Mouse (Mus musculus) limb, embryonic 14.5 days (tissue): ENCODE measurements around the gene Zbtb22. TPM values are rescaled to one million over a fixed set of nuclear protein-coding genes. Genes with fewer than 3 reads are reported as not detected.

Experiments
- ATAC-seq: fragments of 200-750 bp; cut with Nextera tagmentation; 2 replicates; pipeline ENCODE4 v1.8.0; 2017; ENCODE audit warnings: low read depth, moderate number of reproducible peaks, moderate TSS enrichment; ENCODE audit not compliant: low FRiP score
- DNase-seq: peaks from one replicate; pipeline ENCODE4 v3.0.0-alpha.2; 2015; ENCODE audit warnings: low spot score
- H3K27ac ChIP-seq: fragments of 300-500 bp; sonication (generic); replicated peaks from 2 replicates; pipeline ENCODE4 v1.5.1; 2014; ENCODE audit warnings: low read depth, mild to moderate bottlenecking, low read length, moderate library complexity, mixed read lengths
- H3K27me3 ChIP-seq: fragments of 300-500 bp; sonication (generic); 2 replicates; pipeline ENCODE4 v1.6.1; 2014; ENCODE audit warnings: low read length, mixed read lengths; ENCODE audit not compliant: control insufficient read depth, insufficient read depth
- H3K36me3 ChIP-seq: fragments of 300-500 bp; sonication (generic); 2 replicates; pipeline ENCODE4 v1.6.1; 2014; ENCODE audit warnings: mild to moderate bottlenecking, low read length, moderate library complexity, mixed read lengths; ENCODE audit not compliant: control insufficient read depth, insufficient read depth
- H3K4me1 ChIP-seq: fragments of 300-500 bp; sonication (generic); 2 replicates; pipeline ENCODE4 v1.6.1; 2014; ENCODE audit warnings: antibody characterized with exemption, low read length, mixed read lengths; ENCODE audit not compliant: control insufficient read depth, insufficient read depth
- H3K4me2 ChIP-seq: fragments of 300-500 bp; sonication (generic); replicated peaks from 2 replicates; pipeline ENCODE4 v1.6.1; 2014; ENCODE audit warnings: low read depth, mild to moderate bottlenecking, low read length, moderate library complexity; ENCODE audit not compliant: severe bottlenecking
- H3K4me3 ChIP-seq: fragments of 300-500 bp; sonication (generic); replicated peaks from 2 replicates; pipeline ENCODE4 v1.5.1; 2014; ENCODE audit warnings: low read length
- H3K9ac ChIP-seq: fragments of 300-500 bp; sonication (generic); 2 replicates; pipeline ENCODE4 v1.6.1; 2014; ENCODE audit warnings: mild to moderate bottlenecking, low read depth, low read length, moderate library complexity; ENCODE audit not compliant: severe bottlenecking
- H3K9me3 ChIP-seq: fragments of 300-500 bp; sonication (generic); 2 replicates; pipeline ENCODE4 v1.6.1; 2016; ENCODE audit warnings: low read length; ENCODE audit not compliant: control insufficient read depth
- POLR2A ChIP-seq: fragments of 200-500 bp; IDR thresholded peaks from 2 replicates; pipeline ENCODE4 v1.8.0; 2012; ENCODE audit warnings: inconsistent platforms, mild to moderate bottlenecking, moderate library complexity, borderline replicate concordance; ENCODE audit not compliant: insufficient read depth, insufficient read length; ENCODE audit errors: extremely low read depth
- WGBS: fragments of 180-500 bp; shearing (Covaris S2); extraction: QIAGEN DNeasy Blood & Tissue Kit; methylation state at CpG from one replicate; pipeline ENCODE4 v1.1.7; 2014; 5-methylcytosine and 5-hydroxymethylcytosine counted together
- polyA plus RNA-seq, 2 experiments: library from polyadenylated mRNA; depleted of rRNA in 1 of 2; stranded (reverse) in 1 of 2; unstranded in 1 of 2; fragments of >200 nt; fragmentation: Nextera tagmentation in 1 of 2; extraction: Ambion mirVana in 1 of 2; gene quantifications; 2 replicates each; pipeline versions ENCODE4 v1.2.1 to v1.2.3; 2012 to 2014

Gene Zbtb22
- polyA plus RNA-seq, 2 experiments = 10.8 to 27.9 TPM

- H3K4me1 ChIP-seq = peaks cover 13% of the 10 kb centered on the region
- TF ChIP-seq POLR2A = no peak
- H3K9ac ChIP-seq = no peak overlapping the region
- no peak for DNase-seq
- ATAC-seq = no peak
- WGBS = 84% methylated on average over 15 of the region's 15 CpGs
- no peaks in the 10 kb centered on the region for H3K9me3 ChIP-seq
- H3K4me3 ChIP-seq = no peak overlapping the region
- H3K4me2 ChIP-seq = no peak overlapping the region
- peaks cover 55% of the 10 kb centered on the region for H3K36me3 ChIP-seq
- H3K27me3 ChIP-seq = no peaks in the 10 kb centered on the region
- H3K27ac ChIP-seq = no peak overlapping the region
Measured at GRCm38 (mm10) chr17:33936993-33937392, 21.3 kb downstream of the Zbtb22 start.

DNA sequence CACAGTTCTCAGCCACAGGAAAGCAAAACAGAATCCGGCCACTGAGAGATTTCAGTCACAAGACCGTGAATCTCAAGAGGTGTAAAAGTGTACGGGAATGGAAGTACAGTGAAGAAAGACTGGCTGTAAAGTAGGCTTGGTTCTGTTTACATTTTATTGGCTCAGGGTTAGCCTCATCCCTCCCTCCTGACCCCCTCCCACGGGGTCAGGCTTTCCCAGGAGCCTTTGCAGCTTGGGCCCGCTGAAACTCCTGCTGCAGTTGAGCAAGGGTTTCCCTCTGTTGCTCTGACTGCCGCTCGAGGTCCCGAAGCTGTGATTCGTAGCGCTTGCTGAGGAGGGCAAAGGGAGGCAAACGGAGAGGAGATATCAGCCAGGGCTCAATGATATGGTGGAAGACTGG is 23.1 kb downstream of the Zbtb22 start:
- Histone ChIP-seq H3K4me2 (0 out of 2 replicates have a peak overlapping the region, but pooled peaks have one; percentile 90), H3K27me3 (no peaks in the 10 kb centered on the region), H3K36me3 (peaks cover 50% of the 10 kb centered on the region), H3K9me3 (no peaks in the 10 kb centered on the region), H3K4me1 (peaks cover 13% of the 10 kb centered on the region), H3K9ac (no peak overlapping the region), H3K4me3 (peak overlapping the region; percentile 79; the same call in 1 of the 2 replicates), H3K27ac (no peak overlapping the region)
- TF ChIP-seq POLR2A = no peak
- DNase-seq (no peak), ATAC-seq (no peak)
- WGBS = 79% methylated on average over 11 of the region's 11 CpGs

- no peaks in the 10 kb centered on the region for H3K27me3 ChIP-seq
- WGBS = under 1% methylated on average over 36 of the region's 36 CpGs
- no peaks in the 10 kb centered on the region for H3K9me3 ChIP-seq
- DNase-seq = peak; percentile 93
- no peak within 1 kb of the TSS for H3K27ac ChIP-seq
- H3K36me3 ChIP-seq = peaks cover 61% of the 10 kb centered on the region
- peak within 1 kb of the TSS; percentile 90 for H3K4me2 ChIP-seq
- peak; percentile 93 for ATAC-seq
- H3K4me3 ChIP-seq = peak within 1 kb of the TSS; percentile 79
- TF ChIP-seq POLR2A = no peak
- peak within 1 kb of the TSS; percentile 68 for H3K9ac ChIP-seq
- peaks cover 13% of the 10 kb centered on the region for H3K4me1 ChIP-seq
Measured at GRCm38 (mm10) chr17:33940206-33940805, 24.6 kb downstream of the Zbtb22 start, which contains the start of the genes Pfdn6 and Wdr46. Gene Pfdn6, minus strand, starts transcription at chr17:33940343. Gene Wdr46, plus strand, starts transcription at chr17:33940660.

DNA sequence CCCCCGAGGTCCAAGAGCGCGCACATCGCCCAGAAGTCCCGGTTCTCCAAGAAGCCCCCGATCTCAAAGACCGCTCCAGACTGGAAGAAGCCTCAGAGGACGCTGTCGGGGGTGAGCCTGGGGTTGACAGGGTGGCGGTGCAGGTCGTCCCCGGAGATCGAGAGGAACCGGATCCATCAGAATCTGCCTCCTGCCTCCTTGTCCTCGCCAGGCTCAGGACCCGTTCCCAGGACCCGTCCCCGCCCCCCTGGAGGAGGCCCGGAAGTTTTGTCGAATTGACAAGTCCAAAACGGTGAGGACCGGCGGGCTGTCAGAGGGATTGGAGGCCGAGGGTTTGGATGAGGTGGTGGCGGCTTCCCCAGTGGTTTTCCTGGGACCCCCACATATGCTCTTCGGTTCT is 25.3 kb downstream of the Zbtb22 start:
- DNase-seq = no peak
- no peaks in the 10 kb centered on the region for H3K27me3 ChIP-seq
- peaks cover 61% of the 10 kb centered on the region for H3K36me3 ChIP-seq
- TF ChIP-seq POLR2A = no peak
- no peak for ATAC-seq
- peak overlapping the region; percentile 68 for H3K9ac ChIP-seq
- H3K4me1 ChIP-seq = peaks cover 13% of the 10 kb centered on the region
- WGBS = 3% methylated on average over 23 of the region's 26 CpGs
- no peak overlapping the region for H3K27ac ChIP-seq
- peak overlapping the region; percentile 90 for H3K4me2 ChIP-seq
- H3K4me3 ChIP-seq = peak overlapping the region; percentile 79
- H3K9me3 ChIP-seq = no peaks in the 10 kb centered on the region

DNA sequence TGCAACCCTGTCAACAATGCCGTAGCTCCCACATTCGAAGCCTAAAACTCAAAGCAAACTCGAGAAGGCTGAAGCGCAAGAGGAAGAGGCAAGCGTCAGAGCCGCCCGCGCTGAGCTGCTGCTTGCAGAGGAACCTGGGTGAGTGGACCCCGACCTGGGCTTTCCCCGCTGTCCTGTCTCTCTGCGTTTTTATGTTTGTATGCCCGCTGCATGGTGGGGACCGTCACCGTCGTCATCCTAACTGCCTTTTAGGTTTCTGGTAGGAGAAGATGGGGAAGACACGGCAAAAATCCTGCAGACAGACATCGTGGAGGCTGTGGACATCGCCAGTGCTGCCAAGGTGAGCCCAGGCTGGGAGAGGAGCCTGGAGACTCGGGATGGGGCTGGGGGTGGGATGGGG is 25.7 kb downstream of the Zbtb22 start:
- H3K27me3 ChIP-seq = no peaks in the 10 kb centered on the region
- no peak for TF ChIP-seq POLR2A
- no peak for ATAC-seq
- H3K4me1 ChIP-seq = peaks cover 13% of the 10 kb centered on the region
- H3K9me3 ChIP-seq = no peaks in the 10 kb centered on the region
- no peak overlapping the region for H3K27ac ChIP-seq
- peak overlapping the region; percentile 68 for H3K9ac ChIP-seq
- DNase-seq = no peak
- H3K4me2 ChIP-seq = peak overlapping the region; percentile 90
- H3K36me3 ChIP-seq = peaks cover 62% of the 10 kb centered on the region
- H3K4me3 ChIP-seq = peak overlapping the region; percentile 79
- 63% methylated on average over 19 of the region's 19 CpGs for WGBS
